Mouse (Mus musculus) embryonic facial prominence, embryonic 12.5 days (tissue): Measurements from ENCODE around the gene Raver2. TPM values are rescaled to one million over a fixed set of nuclear protein-coding genes. Genes with fewer than 3 reads are reported as not detected.
"Not testable (repeated sequence)": the region's sequence is repeated elsewhere in the genome, so short reads cannot be mapped to it uniquely, and the experiment has no call there.

Experiments used
- ATAC-seq: fragments of 200-750 bp; cut with Nextera tagmentation; 2 replicates; pipeline ENCODE4 v1.8.0; 2017; ENCODE audit not compliant: insufficient number of reproducible peaks, insufficient read depth, low FRiP score, low TSS enrichment
- H3K27ac ChIP-seq: fragments of 300-500 bp; sonication (generic); 2 replicates; pipeline ENCODE4 v1.5.1; 2016; ENCODE audit warnings: mild to moderate bottlenecking
- H3K27me3 ChIP-seq: fragments of 300-500 bp; sonication (generic); 2 replicates; pipeline ENCODE4 v1.6.1; 2016; ENCODE audit warnings: mild to moderate bottlenecking, moderate library complexity
- H3K36me3 ChIP-seq: fragments of 300-500 bp; sonication (generic); 2 replicates; pipeline ENCODE4 v1.6.1; 2016; ENCODE audit warnings: mild to moderate bottlenecking
- H3K4me1 ChIP-seq: fragments of 300-500 bp; sonication (generic); 2 replicates; pipeline ENCODE4 v1.6.1; 2016
- H3K4me2 ChIP-seq: fragments of 300-500 bp; sonication (generic); replicated peaks from 2 replicates; pipeline ENCODE4 v1.6.1; 2016; ENCODE audit warnings: mild to moderate bottlenecking, moderate library complexity
- H3K4me3 ChIP-seq: fragments of 300-500 bp; sonication (generic); 2 replicates; pipeline ENCODE4 v1.5.1; 2016; ENCODE audit warnings: mild to moderate bottlenecking
- H3K9ac ChIP-seq: fragments of 300-500 bp; sonication (generic); 2 replicates; pipeline ENCODE4 v1.6.1; 2016; ENCODE audit warnings: mild to moderate bottlenecking, moderate library complexity
- H3K9me3 ChIP-seq: fragments of 300-500 bp; sonication (generic); 2 replicates; pipeline ENCODE4 v1.6.1; 2016; ENCODE audit warnings: mild to moderate bottlenecking, moderate library complexity
- WGBS: fragments of 180-500 bp; shearing (Covaris S2); methylation state at CpG from one replicate; pipeline ENCODE4 v1.1.7; 2016; 5-methylcytosine and 5-hydroxymethylcytosine counted together
- polyA plus RNA-seq: library from polyadenylated mRNA; unstranded; fragments of >200 nt; fragmentation: Nextera tagmentation; extraction: Ambion mirVana; gene quantifications from 2 replicates; pipeline ENCODE4 v1.2.1, GENCODE M21; 2016

Raver2 gene
- polyA plus RNA-seq, 1 experiment from 2014 or later, result 17.7 TPM

- H3K36me3 ChIP-seq, result no peaks in the 10 kb centered on the region
- H3K4me2 ChIP-seq, result no peak overlapping the region
- H3K9ac ChIP-seq, result no peak overlapping the region
- H3K9me3 ChIP-seq, result no peaks in the 10 kb centered on the region
- H3K4me1 ChIP-seq, result peaks cover 11% of the 10 kb centered on the region; the same call in 1 of the 2 replicates
- H3K4me3 ChIP-seq, result no peak overlapping the region
- no peaks in the 10 kb centered on the region for H3K27me3 ChIP-seq
- no peak overlapping the region for H3K27ac ChIP-seq
- ATAC-seq, result no peak
- WGBS, result 61% methylated on average over 5 of the region's 5 CpGs
Observed at GRCm38 (mm10) chr4:101066401-101066800, 2.4 kb upstream of the Raver2 start.

GRCm38 (mm10) chr4:101069154-101069971 is 580 bp downstream of the Raver2 start:
- Histone ChIP-seq H3K36me3 (no peaks in the 10 kb centered on the region), H3K27ac (peak overlapping the region; percentile 65; the same call in 1 of the 2 replicates), H3K9me3 (no peaks in the 10 kb centered on the region), H3K4me2 (peak overlapping the region; percentile 70), H3K9ac (peak overlapping the region; percentile 84), H3K4me1 (peaks cover 11% of the 10 kb centered on the region; the same call in 1 of the 2 replicates), H3K27me3 (no peaks in the 10 kb centered on the region), H3K4me3 (peak overlapping the region; percentile 80)
- WGBS, result 1% methylated on average over 55 of the region's 55 CpGs
- ATAC-seq, result peak; percentile 65

GRCm38 (mm10) chr4:101071570-101071969 is 2.8 kb downstream of the Raver2 start:
- H3K9me3 ChIP-seq, result no peaks in the 10 kb centered on the region
- no peaks in the 10 kb centered on the region for H3K36me3 ChIP-seq
- H3K4me1 ChIP-seq, result peaks cover 11% of the 10 kb centered on the region; the same call in 1 of the 2 replicates
- ATAC-seq, result no peak
- no peaks in the 10 kb centered on the region for H3K27me3 ChIP-seq
- no peak overlapping the region for H3K27ac ChIP-seq
- H3K4me3 ChIP-seq, result no peak overlapping the region
- 78% methylated on average over 4 of the region's 4 CpGs for WGBS
- H3K9ac ChIP-seq, result no peak overlapping the region
- no peak overlapping the region for H3K4me2 ChIP-seq

GRCm38 (mm10) chr4:101076425-101076824 is 7.6 kb downstream of the Raver2 start:
- WGBS, result 21% methylated on average over 3 of the region's 3 CpGs
- H3K4me2 ChIP-seq, result no peak overlapping the region
- peaks cover 7% of the 10 kb centered on the region for H3K4me1 ChIP-seq
- H3K27ac ChIP-seq, result no peak overlapping the region
- no peaks in the 10 kb centered on the region for H3K9me3 ChIP-seq
- ATAC-seq, result no peak
- no peaks in the 10 kb centered on the region for H3K36me3 ChIP-seq
- no peaks in the 10 kb centered on the region for H3K27me3 ChIP-seq
- H3K4me3 ChIP-seq, result no peak overlapping the region
- H3K9ac ChIP-seq, result no peak overlapping the region

- Histone ChIP-seq H3K4me2 (no peak overlapping the region), H3K27ac (no peak overlapping the region), H3K27me3 (no peaks in the 10 kb centered on the region), H3K36me3 (no peaks in the 10 kb centered on the region), H3K9me3 (no peaks in the 10 kb centered on the region), H3K4me1 (peaks cover 13% of the 10 kb centered on the region), H3K9ac (no peak overlapping the region), H3K4me3 (no peak overlapping the region)
- WGBS, result 69% methylated on average over 3 of the region's 3 CpGs
- ATAC-seq, result no peak
Observed at GRCm38 (mm10) chr4:101080016-101080415, 11.2 kb downstream of the Raver2 start.

- peak overlapping the region; percentile 8; the same call in 1 of the 2 replicates for H3K4me2 ChIP-seq
- ATAC-seq, result peak; percentile 42; the same call in 1 of the 2 replicates
Observed at GRCm38 (mm10) chr4:101082176-101082888, 13.5 kb downstream of the Raver2 start.

GRCm38 (mm10) chr4:101084863-101085262 is 16.1 kb downstream of the Raver2 start:
- 88% methylated on average over 4 of the region's 4 CpGs for WGBS
- Histone ChIP-seq H3K4me2 (no peak overlapping the region), H3K27ac (no peak overlapping the region), H3K36me3 (no peaks in the 10 kb centered on the region), H3K4me1 (peaks cover 6% of the 10 kb centered on the region; the same call in 1 of the 2 replicates), H3K9ac (no peak overlapping the region), H3K9me3 (no peaks in the 10 kb centered on the region), H3K27me3 (no peaks in the 10 kb centered on the region), H3K4me3 (no peak overlapping the region)
- ATAC-seq, result no peak

More at GRCm38 (mm10) chr4:101082176-101082888, 13.5 kb downstream of the Raver2 start:
- H3K9ac ChIP-seq, result no peak overlapping the region
- no peaks in the 10 kb centered on the region for H3K36me3 ChIP-seq
- 28% methylated on average over 17 of the region's 17 CpGs for WGBS
- H3K9me3 ChIP-seq, result no peaks in the 10 kb centered on the region
- H3K4me3 ChIP-seq, result no peak overlapping the region
- H3K27me3 ChIP-seq, result no peaks in the 10 kb centered on the region
- peak overlapping the region; percentile 74 for H3K27ac ChIP-seq
- H3K4me1 ChIP-seq, result peaks cover 13% of the 10 kb centered on the region; the same call in 1 of the 2 replicates

- Histone ChIP-seq H3K36me3 (no peaks in the 10 kb centered on the region), H3K4me2 (no peak overlapping the region), H3K9ac (no peak overlapping the region), H3K9me3 (no peaks in the 10 kb centered on the region), H3K27ac (no peak overlapping the region), H3K4me1 (peaks cover 6% of the 10 kb centered on the region; the same call in 1 of the 2 replicates), H3K4me3 (no peak overlapping the region), H3K27me3 (no peaks in the 10 kb centered on the region)
- 95% methylated on average over 3 of the region's 3 CpGs for WGBS
- ATAC-seq, result no peak
Observed at GRCm38 (mm10) chr4:101086040-101086439, 17.3 kb downstream of the Raver2 start.

GRCm38 (mm10) chr4:101087721-101088120 is 18.9 kb downstream of the Raver2 start:
- Histone ChIP-seq H3K4me1 (no peaks in the 10 kb centered on the region), H3K9ac (no peak overlapping the region), H3K36me3 (no peaks in the 10 kb centered on the region), H3K4me3 (no peak overlapping the region), H3K27ac (no peak overlapping the region), H3K27me3 (no peaks in the 10 kb centered on the region), H3K4me2 (no peak overlapping the region), H3K9me3 (no peaks in the 10 kb centered on the region)
- 55% methylated on average over 1 of the region's 1 CpGs for WGBS
- no peak for ATAC-seq

GRCm38 (mm10) chr4:101090630-101091029 is 21.8 kb downstream of the Raver2 start:
- ATAC-seq, H3K36me3 ChIP-seq, H3K9ac ChIP-seq, H3K27ac ChIP-seq, H3K27me3 ChIP-seq, H3K9me3 ChIP-seq, H3K4me2 ChIP-seq, H3K4me3 ChIP-seq: not testable (repeated sequence)
- H3K4me1 ChIP-seq, result peaks cover 12% of the 10 kb centered on the region; the same call in 1 of the 2 replicates
- WGBS, result 87% methylated on average over 3 of the region's 3 CpGs

GRCm38 (mm10) chr4:101093292-101093691 is 24.5 kb downstream of the Raver2 start:
- no peaks in the 10 kb centered on the region for H3K9me3 ChIP-seq
- H3K36me3 ChIP-seq, result no peaks in the 10 kb centered on the region
- peak overlapping the region; percentile 51; the same call in 1 of the 2 replicates for H3K27ac ChIP-seq
- WGBS, result 65% methylated on average over 10 of the region's 10 CpGs
- H3K9ac ChIP-seq, result no peak overlapping the region
- peaks cover 12% of the 10 kb centered on the region; the same call in 1 of the 2 replicates for H3K4me1 ChIP-seq
- no peak for ATAC-seq
- no peaks in the 10 kb centered on the region for H3K27me3 ChIP-seq
- no peak overlapping the region for H3K4me3 ChIP-seq
- H3K4me2 ChIP-seq, result no peak overlapping the region
